Mouse (Mus musculus) limb, embryonic 12.5 days (tissue): ENCODE data around the gene Egln2. TPM values are rescaled to one million over a fixed set of nuclear protein-coding genes. Genes with fewer than 3 reads are reported as not detected.

Experiments used
- ATAC-seq: fragments of 200-750 bp; cut with Nextera tagmentation; 2 replicates; pipeline ENCODE4 v1.8.0; 2017; ENCODE audit warnings: low read depth, moderate TSS enrichment; ENCODE audit not compliant: insufficient number of reproducible peaks, insufficient read depth, low FRiP score, low TSS enrichment
- H3K27ac ChIP-seq: fragments of 300-500 bp; sonication (generic); 2 replicates; pipeline ENCODE4 v1.5.1; 2016; ENCODE audit warnings: mild to moderate bottlenecking, moderate library complexity
- H3K27me3 ChIP-seq: fragments of 300-500 bp; sonication (generic); 2 replicates; pipeline ENCODE4 v1.6.1; 2016; ENCODE audit warnings: mild to moderate bottlenecking, moderate library complexity
- H3K36me3 ChIP-seq: fragments of 300-500 bp; sonication (generic); 2 replicates; pipeline ENCODE4 v1.6.1; 2016; ENCODE audit warnings: mild to moderate bottlenecking, moderate library complexity
- H3K4me1 ChIP-seq: fragments of 300-500 bp; sonication (generic); replicated peaks from 2 replicates; pipeline ENCODE4 v1.6.1; 2016
- H3K4me2 ChIP-seq: fragments of 300-500 bp; sonication (generic); 2 replicates; pipeline ENCODE4 v1.6.1; 2016; ENCODE audit warnings: mild to moderate bottlenecking, moderate library complexity
- H3K4me3 ChIP-seq: fragments of 300-500 bp; sonication (generic); replicated peaks from 2 replicates; pipeline ENCODE4 v1.5.1; 2016; ENCODE audit warnings: mild to moderate bottlenecking
- H3K9ac ChIP-seq: fragments of 300-500 bp; sonication (generic); replicated peaks from 2 replicates; pipeline ENCODE4 v1.6.1; 2016; ENCODE audit warnings: mild to moderate bottlenecking, moderate library complexity
- H3K9me3 ChIP-seq: fragments of 300-500 bp; sonication (generic); 2 replicates; pipeline ENCODE4 v1.6.1; 2016; ENCODE audit warnings: mild to moderate bottlenecking, moderate library complexity
- WGBS: fragments of 180-500 bp; shearing (Covaris S2); methylation state at CpG from one replicate; pipeline ENCODE4 v1.1.7; 2016; 5-methylcytosine and 5-hydroxymethylcytosine counted together
- polyA plus RNA-seq: library from polyadenylated mRNA; unstranded; fragments of >200 nt; fragmentation: Nextera tagmentation; extraction: Ambion mirVana; gene quantifications from 2 replicates; pipeline ENCODE4 v1.2.1, GENCODE M21; 2016

Egln2 gene
- polyA plus RNA-seq, 1 experiment from 2014 or later = 87.3 TPM

DNA sequence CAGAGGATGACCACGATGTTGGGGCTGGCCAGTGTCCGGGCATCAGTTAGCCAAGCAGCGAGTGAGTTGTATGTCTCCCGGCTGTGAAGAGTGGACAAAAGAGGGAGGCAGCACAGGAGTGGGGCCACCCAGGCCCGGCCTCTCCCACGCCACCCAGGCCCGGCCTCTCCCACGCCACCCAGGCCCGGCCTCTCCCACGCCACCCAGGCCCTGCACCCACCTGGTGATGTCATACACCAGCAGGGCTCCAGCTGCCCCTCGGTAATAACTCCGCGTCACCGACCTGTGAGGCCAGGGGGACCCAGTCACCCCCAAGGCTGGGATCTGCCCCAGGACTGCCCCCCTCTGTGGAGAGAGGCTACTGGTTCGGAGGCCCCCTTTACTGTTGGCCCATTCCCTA lies 7.9 kb upstream of the Egln2 start:
- no peak overlapping the region for H3K4me2 ChIP-seq
- no peak overlapping the region for H3K27ac ChIP-seq
- H3K27me3 ChIP-seq = no peaks in the 10 kb centered on the region
- ATAC-seq = no peak
- H3K9ac ChIP-seq = no peak overlapping the region; the same call in 1 of the 2 replicates
- peaks cover 3% of the 10 kb centered on the region; the same call in 1 of the 2 replicates for H3K4me1 ChIP-seq
- no peak overlapping the region for H3K4me3 ChIP-seq
- peaks cover 48% of the 10 kb centered on the region for H3K36me3 ChIP-seq
- H3K9me3 ChIP-seq = no peaks in the 10 kb centered on the region
- 93% methylated on average over 15 of the region's 15 CpGs for WGBS

DNA sequence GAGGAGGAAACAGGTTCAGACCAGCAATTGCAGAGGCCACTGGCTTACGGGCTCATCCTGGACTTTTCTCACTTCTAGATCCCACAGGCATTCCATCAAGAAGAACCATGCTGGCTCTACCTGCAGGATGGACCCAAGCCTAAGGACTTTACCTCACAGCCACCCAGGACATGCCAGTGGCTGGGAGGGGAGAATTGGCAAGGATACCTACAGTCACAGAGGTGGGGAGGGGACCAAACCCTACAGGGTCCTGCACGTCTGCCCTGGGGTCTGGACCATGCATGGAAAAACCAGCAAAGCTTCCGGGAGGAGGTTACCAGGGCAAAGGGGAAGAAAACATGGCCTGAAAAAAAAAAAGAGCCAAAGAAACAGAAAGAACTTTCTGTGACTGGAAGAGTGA lies 4.4 kb upstream of the Egln2 start:
- H3K36me3 ChIP-seq = peaks cover 48% of the 10 kb centered on the region
- H3K4me2 ChIP-seq = no peak overlapping the region
- H3K9me3 ChIP-seq = no peaks in the 10 kb centered on the region
- H3K4me1 ChIP-seq = peaks cover 9% of the 10 kb centered on the region; the same call in 1 of the 2 replicates
- no peak overlapping the region for H3K27ac ChIP-seq
- 88% methylated on average over 3 of the region's 3 CpGs for WGBS
- H3K9ac ChIP-seq = 0 out of 2 replicates have a peak overlapping the region, but pooled peaks have one; percentile 4
- ATAC-seq = no peak
- no peak overlapping the region for H3K4me3 ChIP-seq
- H3K27me3 ChIP-seq = no peaks in the 10 kb centered on the region

DNA sequence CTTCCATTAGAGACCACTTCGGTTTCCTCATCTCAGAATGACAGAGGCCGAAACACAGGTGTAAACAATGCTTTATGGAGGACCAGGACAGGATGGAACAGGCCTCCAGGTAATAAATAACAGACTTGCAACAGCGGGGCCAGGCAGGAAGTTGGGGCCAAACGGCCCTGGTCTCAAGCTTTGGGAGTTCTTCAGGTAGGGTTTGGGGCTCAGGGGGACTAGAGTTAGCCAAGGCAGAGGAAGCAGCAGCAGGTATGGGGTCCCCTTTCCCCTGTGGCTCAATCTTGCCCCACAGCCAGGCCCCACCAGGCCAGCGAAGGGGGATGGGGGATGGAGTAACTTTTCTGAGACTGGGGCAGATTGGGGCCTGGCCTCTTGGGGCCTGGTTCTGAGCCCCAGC lies 1.8 kb upstream of the Egln2 start:
- Histone ChIP-seq H3K27me3 (no peaks in the 10 kb centered on the region), H3K4me3 (no peak overlapping the region), H3K36me3 (peaks cover 52% of the 10 kb centered on the region), H3K27ac (no peak overlapping the region), H3K4me2 (no peak overlapping the region), H3K9ac (no peak overlapping the region; the same call in 1 of the 2 replicates), H3K4me1 (peaks cover 32% of the 10 kb centered on the region), H3K9me3 (no peaks in the 10 kb centered on the region)
- 70% methylated on average over 5 of the region's 5 CpGs for WGBS
- ATAC-seq = no peak

GRCm38 (mm10) chr7:27167475-27168094 lies 983 bp upstream of the Egln2 start:
- no peaks in the 10 kb centered on the region for H3K9me3 ChIP-seq
- peak overlapping the region; percentile 72 for H3K4me3 ChIP-seq
- peak overlapping the region; percentile 9 for H3K9ac ChIP-seq
- peaks cover 40% of the 10 kb centered on the region for H3K4me1 ChIP-seq
- peak overlapping the region; percentile 98 for H3K27ac ChIP-seq
- WGBS = 75% methylated on average over 11 of the region's 11 CpGs
- H3K36me3 ChIP-seq = peaks cover 53% of the 10 kb centered on the region
- H3K4me2 ChIP-seq = peak overlapping the region; percentile 84
- H3K27me3 ChIP-seq = no peaks in the 10 kb centered on the region
- no peak for ATAC-seq

DNA sequence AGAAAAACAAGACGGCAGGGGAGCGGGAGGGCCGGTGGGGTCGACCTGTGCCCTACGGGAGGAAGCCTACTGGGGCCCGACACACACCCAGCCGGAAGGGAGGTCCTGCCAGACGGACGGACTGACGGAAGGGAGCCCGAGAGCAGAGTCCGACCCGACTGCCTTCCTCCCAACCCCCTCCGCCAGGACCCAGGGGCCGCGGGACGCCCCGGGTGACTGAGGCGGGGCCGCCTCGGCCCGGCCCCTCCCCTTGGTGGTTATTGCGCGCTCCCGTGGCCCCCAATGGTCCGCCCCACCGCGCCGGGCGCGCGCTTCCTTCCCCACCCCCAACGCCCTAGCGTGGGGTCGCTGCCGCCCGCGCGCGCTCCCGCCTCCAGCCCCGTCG lies 381 bp downstream of the Egln2 start:
- under 1% methylated on average over 26 of the region's 43 CpGs for WGBS
- H3K4me1 ChIP-seq = peaks cover 47% of the 10 kb centered on the region

DNA sequence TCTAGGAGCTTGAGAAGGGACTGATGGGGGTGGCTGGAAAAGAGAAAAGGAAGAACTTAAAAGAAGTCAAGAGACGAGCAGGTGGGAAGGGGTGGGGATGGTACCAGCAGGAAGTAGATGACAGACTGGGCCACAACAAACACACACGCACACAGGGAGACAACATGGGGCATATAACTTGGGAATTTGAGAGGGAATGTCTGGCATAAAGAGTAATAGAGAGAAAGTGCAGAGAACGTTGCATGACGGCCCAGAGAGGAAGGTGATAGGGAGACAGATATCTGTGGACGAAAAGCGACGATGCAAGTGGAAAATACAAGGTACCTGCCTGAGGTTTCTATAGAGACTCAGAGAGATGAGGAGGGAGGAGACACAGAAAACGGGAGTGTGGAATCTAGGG lies 906 bp downstream of the Egln2 start:
- Histone ChIP-seq H3K27me3 (no peaks in the 10 kb centered on the region), H3K9me3 (no peaks in the 10 kb centered on the region), H3K27ac (peak overlapping the region; percentile 98), H3K9ac (peak overlapping the region; percentile 83), H3K4me2 (peak overlapping the region; percentile 84), H3K36me3 (peaks cover 53% of the 10 kb centered on the region), H3K4me1 (peaks cover 47% of the 10 kb centered on the region), H3K4me3 (peak overlapping the region; percentile 72)
- no peak for ATAC-seq
- 5% methylated on average over 8 of the region's 8 CpGs for WGBS

More for the DNA sequence above, 381 bp downstream of the Egln2 start:
- H3K27me3 ChIP-seq = no peaks in the 10 kb centered on the region
- ATAC-seq = peak; percentile 65
- H3K36me3 ChIP-seq = peaks cover 53% of the 10 kb centered on the region
- peak overlapping the region; percentile 83 for H3K9ac ChIP-seq
- peak overlapping the region; percentile 98 for H3K27ac ChIP-seq
- peak overlapping the region; percentile 72 for H3K4me3 ChIP-seq
- H3K9me3 ChIP-seq = no peaks in the 10 kb centered on the region
- peak overlapping the region; percentile 84 for H3K4me2 ChIP-seq

DNA sequence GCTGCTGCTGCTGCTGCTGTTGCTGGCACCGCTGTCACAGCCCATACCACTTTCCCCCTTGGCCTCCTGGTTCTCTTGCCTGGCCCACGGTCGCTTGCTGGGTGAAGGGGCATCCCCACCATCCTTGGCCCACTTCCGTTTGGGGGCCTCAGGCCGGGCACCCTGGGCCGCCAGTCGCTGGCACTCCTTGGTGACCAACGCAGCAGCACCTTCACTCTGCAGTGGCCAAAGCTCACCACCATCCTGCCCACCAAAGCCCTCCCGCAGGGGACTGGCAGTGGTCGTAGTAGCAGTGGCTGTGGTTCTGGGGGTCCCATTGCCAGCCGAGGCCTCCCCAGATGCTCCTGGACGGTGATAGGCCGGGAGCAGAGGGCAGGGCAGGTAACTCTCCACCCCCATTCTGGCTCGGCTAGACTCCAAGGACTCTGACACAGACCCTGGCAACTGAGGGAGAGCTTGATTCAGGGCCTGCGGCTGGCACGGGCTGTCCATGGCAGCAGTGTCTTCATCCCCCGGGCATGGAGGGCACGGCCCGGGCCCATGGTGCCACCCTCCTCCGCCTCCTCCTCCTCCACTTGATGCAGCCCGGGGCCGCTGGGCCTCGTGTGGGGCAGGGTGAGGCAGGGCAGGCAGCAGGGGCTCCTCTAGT lies 1.5 kb downstream of the Egln2 start:
- H3K9me3 ChIP-seq = no peaks in the 10 kb centered on the region

GRCm38 (mm10) chr7:27164112-27164947 lies 2.3 kb downstream of the Egln2 start:
- Histone ChIP-seq H3K36me3 (peaks cover 58% of the 10 kb centered on the region), H3K27me3 (no peaks in the 10 kb centered on the region), H3K27ac (no peak overlapping the region), H3K9me3 (no peaks in the 10 kb centered on the region), H3K4me3 (peak overlapping the region; percentile 72), H3K9ac (peak overlapping the region; percentile 83; the same call in 1 of the 2 replicates), H3K4me1 (peaks cover 53% of the 10 kb centered on the region), H3K4me2 (peak overlapping the region; percentile 84)
- no peak for ATAC-seq
- 82% methylated on average over 33 of the region's 33 CpGs for WGBS

More for the DNA sequence above, 1.5 kb downstream of the Egln2 start:
- 77% methylated on average over 23 of the region's 23 CpGs for WGBS
- H3K27me3 ChIP-seq = no peaks in the 10 kb centered on the region
- no peak overlapping the region for H3K27ac ChIP-seq
- H3K36me3 ChIP-seq = peaks cover 53% of the 10 kb centered on the region
- H3K4me2 ChIP-seq = peak overlapping the region; percentile 84
- peak overlapping the region; percentile 72 for H3K4me3 ChIP-seq
- peak overlapping the region; percentile 83 for H3K9ac ChIP-seq
- H3K4me1 ChIP-seq = peaks cover 50% of the 10 kb centered on the region
- ATAC-seq = no peak

- WGBS = 91% methylated on average over 5 of the region's 5 CpGs
- Histone ChIP-seq H3K27ac (no peak overlapping the region), H3K4me3 (no peak overlapping the region; the same call in 1 of the 2 replicates), H3K4me2 (peak overlapping the region; percentile 84), H3K4me1 (peaks cover 53% of the 10 kb centered on the region), H3K27me3 (no peaks in the 10 kb centered on the region), H3K9ac (peak overlapping the region; percentile 5), H3K9me3 (no peaks in the 10 kb centered on the region), H3K36me3 (peaks cover 67% of the 10 kb centered on the region)
- no peak for ATAC-seq
These were observed 3.2 kb downstream of the Egln2 start for GRCm38 (mm10) chr7:27163450-27163805.

DNA sequence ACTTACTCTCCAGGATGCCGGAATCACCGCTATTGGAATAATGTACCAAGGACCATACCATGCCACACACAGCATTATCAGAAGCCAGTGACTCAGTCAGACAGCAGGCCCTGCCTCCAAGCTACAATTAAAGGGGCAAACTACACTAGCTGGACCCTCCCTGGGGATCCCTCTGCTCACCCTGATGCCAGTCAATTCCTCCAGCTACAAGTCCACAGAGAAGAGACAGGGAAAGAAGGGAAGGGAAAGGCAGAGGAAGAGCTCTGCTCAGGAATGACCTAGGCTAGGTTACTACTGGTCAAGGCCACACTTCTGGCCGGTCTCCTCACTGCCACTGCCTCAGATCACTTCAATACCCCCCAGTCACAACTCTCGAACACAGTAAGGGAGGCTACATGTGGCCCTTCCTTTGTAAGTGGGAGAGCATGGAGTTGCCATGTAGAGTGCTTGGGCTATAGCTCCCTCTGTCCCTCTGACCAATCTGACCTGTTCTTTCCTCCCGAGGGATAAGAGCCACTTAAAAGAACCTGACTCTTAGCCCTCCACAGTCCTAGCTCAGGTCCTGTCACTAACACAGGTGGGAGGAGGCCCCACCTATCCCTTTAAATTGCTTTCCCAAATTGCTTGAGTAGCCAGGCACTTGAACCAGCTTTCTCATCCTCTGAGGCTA lies 3.7 kb downstream of the Egln2 start:
- 84% methylated on average over 5 of the region's 5 CpGs for WGBS
- Histone ChIP-seq H3K27me3 (no peaks in the 10 kb centered on the region), H3K4me1 (peaks cover 52% of the 10 kb centered on the region), H3K4me2 (peak overlapping the region; percentile 84), H3K9me3 (no peaks in the 10 kb centered on the region), H3K36me3 (peaks cover 72% of the 10 kb centered on the region), H3K4me3 (no peak overlapping the region), H3K27ac (no peak overlapping the region), H3K9ac (peak overlapping the region; percentile 5)
- ATAC-seq = no peak
